Mouse (Mus musculus) erythroblast, embryonic 14.5 days (primary cell): ENCODE results near the gene Tollip.

Experiments used
- GATA1 ChIP-seq: IDR thresholded peaks from 2 replicates; pipeline ENCODE4 v1.6.1; 2012; ENCODE audit warnings: low read length, inconsistent platforms, mixed read lengths
- TAL1 ChIP-seq: IDR thresholded peaks from 3 replicates; pipeline ENCODE4 v1.6.1; 2012; ENCODE audit warnings: low read length, inconsistent platforms, mixed read lengths

DNA sequence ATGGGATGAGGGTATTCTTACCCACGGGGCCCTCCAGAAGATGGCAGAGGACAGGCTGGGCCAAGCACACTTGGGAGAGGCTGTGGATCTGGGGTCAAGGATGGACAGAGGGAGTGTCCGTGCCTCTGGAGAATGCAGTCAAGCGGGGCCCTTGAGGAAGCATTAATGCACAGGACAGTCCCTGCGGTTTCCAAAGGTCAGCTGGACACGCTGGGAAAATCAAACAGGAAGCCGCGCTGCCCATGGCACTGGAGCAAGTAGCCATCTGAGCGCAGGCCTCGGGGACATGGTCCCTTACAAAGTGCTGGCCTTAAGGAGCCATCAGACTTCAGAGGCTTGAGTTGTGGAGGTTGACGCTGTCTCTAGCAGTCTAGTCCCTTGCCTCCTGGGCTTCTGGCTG is 78.0 kb downstream of the Tollip start:
- TF ChIP-seq GATA1 (no peak), TAL1 (no peak)
